Mouse (Mus musculus) ES-E14 (cell line): ENCODE data around the gene Gpr34. TPM values are rescaled to one million over a fixed set of nuclear protein-coding genes. Genes with fewer than 3 reads are reported as not detected.

Source experiments
- DNase-seq: peaks from one replicate; pipeline ENCODE4 v3.0.0-alpha.2; 2013; ENCODE audit warnings: low read depth, low spot score
- H3K27ac ChIP-seq: 2 replicates; pipeline ENCODE4 v1.5.1; 2012; ENCODE audit warnings: low read depth, mild to moderate bottlenecking, low read length, moderate library complexity, mixed read lengths; ENCODE audit not compliant: poor library complexity, insufficient read depth, severe bottlenecking
- H3K36me3 ChIP-seq: 2 replicates; pipeline ENCODE4 v1.6.1; 2012; ENCODE audit warnings: mild to moderate bottlenecking, low read length, moderate library complexity, mixed read lengths; ENCODE audit not compliant: control insufficient read depth, poor library complexity, insufficient read depth, severe bottlenecking
- H3K4me1 ChIP-seq, 2 experiments: fragments of 150-350 bp in 1 of 2; sonication (generic) in 1 of 2; 2 replicates each; pipeline ENCODE4 v1.6.1; 2012; ENCODE audit warnings: low read length in 2 of 2, mild to moderate bottlenecking in 1 of 2, mixed read lengths in 1 of 2; ENCODE audit not compliant: control insufficient read depth in 2 of 2, insufficient read depth in 2 of 2, poor library complexity in 1 of 2
- H3K4me3 ChIP-seq, 2 experiments: fragments of 150-350 bp in 1 of 2; sonication (generic) in 1 of 2; 2 replicates each; pipeline ENCODE4 v1.5.1; 2012; ENCODE audit warnings: low read length in 2 of 2, low read depth in 1 of 2, mild to moderate bottlenecking in 1 of 2, mixed read lengths in 1 of 2; ENCODE audit not compliant: insufficient read depth in 1 of 2, poor library complexity in 1 of 2, severe bottlenecking in 1 of 2
- H3K9ac ChIP-seq: 2 replicates; pipeline ENCODE4 v1.6.1; 2012; ENCODE audit warnings: low read depth, mild to moderate bottlenecking, low read length, mixed read lengths; ENCODE audit not compliant: poor library complexity, insufficient read depth, severe bottlenecking
- H3K9me3 ChIP-seq: fragments of 150-350 bp; sonication (generic); 2 replicates; pipeline ENCODE4 v1.6.1; 2012; ENCODE audit warnings: low read depth, mild to moderate bottlenecking, low read length; ENCODE audit not compliant: control insufficient read depth, insufficient read depth
- CHD2 ChIP-seq: IDR thresholded peaks from 2 replicates; pipeline ENCODE4 v1.6.1; 2014; ENCODE audit warnings: mild to moderate bottlenecking, low read depth, low read length, inconsistent platforms
- HCFC1 ChIP-seq: IDR thresholded peaks from 2 replicates; pipeline ENCODE4 v1.6.1; 2012; ENCODE audit warnings: low read length, inconsistent platforms, borderline replicate concordance; ENCODE audit not compliant: insufficient read depth
- MAFK ChIP-seq: IDR thresholded peaks from 2 replicates; pipeline ENCODE4 v1.6.1; 2014; ENCODE audit warnings: mild to moderate bottlenecking, low read depth, low read length, inconsistent platforms; ENCODE audit not compliant: insufficient read depth
- ZC3H11A ChIP-seq: IDR thresholded peaks from 2 replicates; pipeline ENCODE4 v1.6.1; 2012; ENCODE audit warnings: low read depth, mild to moderate bottlenecking, inconsistent platforms, low read length, borderline replicate concordance
- ZNF384 ChIP-seq: IDR thresholded peaks from 2 replicates; pipeline ENCODE4 v1.6.1; 2012; ENCODE audit warnings: low read depth, low read length, inconsistent platforms
- in situ Hi-C, 2 experiments: fragments of 600-800 bp; cut with MboI; formaldehyde crosslinking; loops; one replicate each; pipeline ENCODE4 v1.15.1; 2025; ENCODE audit warnings: low sequenced_read_pairs in 2 of 2, inconsistent platforms in 1 of 2; ENCODE audit not compliant: unreplicated experiment in 2 of 2
- total RNA-seq: library from RNA; depleted of rRNA; stranded (reverse); fragments of 300-350 nt; gene quantifications from 2 replicates; pipeline ENCODE4 v1.2.3, GENCODE M21; 2012

Gene Gpr34
- total RNA-seq, 1 experiment = not detected

- in situ Hi-C loops = no loop called here
- DNase-seq = no peak
- H3K9ac ChIP-seq = no peak overlapping the region
- TF ChIP-seq ZC3H11A (no peak), CHD2 (no peak), ZNF384 (no peak), HCFC1 (no peak), MAFK (no peak)
- no peak overlapping the region for H3K4me3 ChIP-seq
- H3K4me1 ChIP-seq = no peaks in the 10 kb centered on the region
- no peaks in the 10 kb centered on the region for H3K9me3 ChIP-seq
- no peaks in the 10 kb centered on the region for H3K36me3 ChIP-seq
- H3K27ac ChIP-seq = no peak overlapping the region
These were observed 20.8 kb upstream of the Gpr34 start for GRCm38 (mm10) chrX:13611114-13611513.

- H3K4me1 ChIP-seq = no peaks in the 10 kb centered on the region
- H3K36me3 ChIP-seq = no peaks in the 10 kb centered on the region
- in situ Hi-C loops = no loop called here
- H3K4me3 ChIP-seq = no peak overlapping the region
- H3K9me3 ChIP-seq = no peaks in the 10 kb centered on the region
- no peak for DNase-seq
- TF ChIP-seq ZC3H11A (no peak), CHD2 (no peak), HCFC1 (no peak), ZNF384 (no peak), MAFK (no peak)
- no peak overlapping the region for H3K27ac ChIP-seq
- H3K9ac ChIP-seq = no peak overlapping the region
These were observed 19.8 kb upstream of the Gpr34 start for GRCm38 (mm10) chrX:13612115-13612514.

GRCm38 (mm10) chrX:13616726-13617125 is 15.2 kb upstream of the Gpr34 start:
- in situ Hi-C loops = no loop called here
- H3K36me3 ChIP-seq = no peaks in the 10 kb centered on the region
- no peak overlapping the region for H3K9ac ChIP-seq
- H3K9me3 ChIP-seq = no peaks in the 10 kb centered on the region
- H3K4me1 ChIP-seq = no peaks in the 10 kb centered on the region
- no peak for DNase-seq
- TF ChIP-seq HCFC1 (no peak), MAFK (no peak), ZC3H11A (no peak), CHD2 (no peak), ZNF384 (no peak)
- no peak overlapping the region for H3K27ac ChIP-seq
- no peak overlapping the region for H3K4me3 ChIP-seq

GRCm38 (mm10) chrX:13617294-13617693 is 14.6 kb upstream of the Gpr34 start:
- TF ChIP-seq HCFC1 (no peak), CHD2 (no peak), ZNF384 (no peak), MAFK (no peak)

GRCm38 (mm10) chrX:13618476-13618875 is 13.4 kb upstream of the Gpr34 start:
- no peaks in the 10 kb centered on the region for H3K36me3 ChIP-seq
- no peak overlapping the region for H3K9ac ChIP-seq
- in situ Hi-C loops = no loop called here
- H3K4me1 ChIP-seq = no peaks in the 10 kb centered on the region
- no peaks in the 10 kb centered on the region for H3K9me3 ChIP-seq
- TF ChIP-seq HCFC1 (no peak), MAFK (no peak), ZC3H11A (no peak), CHD2 (no peak), ZNF384 (no peak)
- no peak overlapping the region for H3K4me3 ChIP-seq
- H3K27ac ChIP-seq = no peak overlapping the region
- DNase-seq = no peak

More at GRCm38 (mm10) chrX:13617294-13617693, 14.6 kb upstream of the Gpr34 start:
- Histone ChIP-seq H3K27ac (no peak overlapping the region), H3K9me3 (no peaks in the 10 kb centered on the region), H3K36me3 (no peaks in the 10 kb centered on the region), H3K9ac (no peak overlapping the region), H3K4me3 (no peak overlapping the region), H3K4me1 (no peaks in the 10 kb centered on the region)
- in situ Hi-C loops = no loop called here
- DNase-seq = no peak
